8 mouse cellular contexts compared by ENCODE assay signal in the genomic region with DNA sequence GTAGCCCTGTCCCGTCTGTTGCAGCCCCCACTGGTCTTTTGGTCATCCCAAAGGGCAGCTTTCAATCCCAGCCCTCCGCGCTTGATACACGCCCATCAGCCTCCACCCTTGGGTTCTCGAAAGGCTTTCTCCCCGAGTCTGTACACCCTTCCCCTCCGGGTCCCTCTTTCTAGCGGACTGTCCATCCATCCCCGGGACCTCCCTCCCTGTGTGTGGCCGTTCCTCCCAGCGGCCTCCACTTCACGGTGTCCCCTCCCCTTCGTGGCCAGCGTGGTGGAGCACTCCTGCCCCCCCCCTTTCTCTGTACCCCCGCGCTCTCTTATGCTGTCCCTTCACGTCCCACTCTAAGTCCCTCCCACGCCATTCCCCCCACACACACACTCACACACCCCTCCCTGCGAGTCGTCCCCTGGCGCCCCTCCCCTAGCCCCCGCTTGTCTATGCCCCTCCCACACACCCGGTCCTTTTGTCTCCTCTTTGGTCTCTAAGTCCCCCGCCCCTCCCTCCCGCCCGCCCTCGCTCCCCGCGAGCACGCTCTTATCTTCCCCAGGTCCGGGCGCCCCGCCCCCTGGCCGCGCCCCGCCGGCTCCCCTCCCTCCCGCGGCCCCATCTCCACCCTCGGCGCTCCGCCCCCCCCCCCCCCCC. TPM values are rescaled to one million over a fixed set of nuclear protein-coding genes. Genes with fewer than 3 reads are reported as not detected.
DNase-seq lines count a peak whose midpoint lies in the region; ATAC-seq and TF ChIP-seq lines count a peak whose summit lies in the region.

No protein-coding gene starts in this region.

- TF ChIP-seq POLR2A in bone marrow macrophage, adult 2 months (IDR thresholded peaks at IDR 0.05; ENCODE audit: borderline replicate concordance, low read depth, low read length): no peak
- no peak for TF ChIP-seq POLR2A in testis, adult 2 months (IDR thresholded peaks at IDR 0.05; ENCODE audit: control insufficient read depth, low read depth, low read length)

- H3K9me3 ChIP-seq in embryonic facial prominence, embryonic 14.5 days (ENCODE audit: control insufficient read depth, low read length): no peaks in the 10 kb centered on the region
- no peaks in the 10 kb centered on the region for H3K9me3 ChIP-seq in liver, embryonic 14.5 days (ENCODE audit: control insufficient read depth, low read length)

- peak overlapping the region; percentile 86 for H3K27ac ChIP-seq in bone marrow macrophage, adult 2 months (ENCODE audit: insufficient read depth, low read depth, low read length)
- H3K27ac ChIP-seq in embryonic facial prominence, embryonic 14.5 days (replicated peaks; ENCODE audit: low read depth, low read length): peak overlapping the region; percentile 91
- H3K27ac ChIP-seq in liver, embryonic 14.5 days: peak overlapping the region; percentile 81
- H3K27ac ChIP-seq in testis, adult 2 months (ENCODE audit: control insufficient read depth, insufficient read depth, low read depth, low read length): peak overlapping the region; percentile 90

- TF ChIP-seq EP300 in liver, embryonic 14.5 days (IDR thresholded peaks at IDR 0.05; ENCODE audit: low read depth): no peak

- H3K4me1 ChIP-seq in bone marrow macrophage, adult 2 months (ENCODE audit: control insufficient read depth, insufficient read depth, low read length): no peaks in the 10 kb centered on the region
- no peaks in the 10 kb centered on the region for H3K4me1 ChIP-seq in embryonic facial prominence, embryonic 14.5 days (ENCODE audit: control insufficient read depth, insufficient read depth, low read length)
- H3K4me1 ChIP-seq in liver, embryonic 14.5 days (replicated peaks; ENCODE audit: control insufficient read depth in 2 of 2, insufficient read depth in 2 of 2, low read length in 1 of 2): peaks cover 30 to 34% of the 10 kb centered on the region in 2 experiments
- H3K4me1 ChIP-seq in testis, adult 2 months (ENCODE audit: control insufficient read depth, insufficient read depth, low read length): peaks cover 8% of the 10 kb centered on the region

- peak overlapping the region; percentile 69 for H3K9ac ChIP-seq in embryonic facial prominence, embryonic 14.5 days (ENCODE audit: low read depth, low read length)
- peak overlapping the region; percentile 63 for H3K9ac ChIP-seq in liver, embryonic 14.5 days (replicated peaks)

- TF ChIP-seq CTCF in bone marrow macrophage, adult 2 months (IDR thresholded peaks at IDR 0.05; ENCODE audit: low read depth, low read length): no peak
- no peak for TF ChIP-seq CTCF in liver, embryonic 14.5 days (IDR thresholded peaks at IDR 0.05; ENCODE audit: low read depth)
- TF ChIP-seq CTCF in testis, adult 2 months (IDR thresholded peaks at IDR 0.05; ENCODE audit: control insufficient read depth, insufficient read depth, insufficient replicate concordance, low read depth, low read length): no peak

- peak overlapping the region; percentile 78 for H3K4me3 ChIP-seq in bone marrow macrophage, adult 2 months (ENCODE audit: insufficient read depth, low read length)
- H3K4me3 ChIP-seq in embryonic facial prominence, embryonic 14.5 days (ENCODE audit: low read depth, low read length): peak overlapping the region; percentile 47
- peak overlapping the region; percentile 44 to 65 for H3K4me3 ChIP-seq in liver, embryonic 14.5 days (ENCODE audit: insufficient read depth in 1 of 2, low read depth in 2 of 2, low read length in 2 of 2)
- H3K4me3 ChIP-seq in testis, adult 2 months (ENCODE audit: control insufficient read depth, low read depth, low read length): peak overlapping the region; percentile 85

- 19% methylated on average over 23 of the region's 42 CpGs for WGBS in embryonic facial prominence, embryonic 14.5 days
- 5% methylated on average over 34 of the region's 42 CpGs for WGBS in liver, embryonic 14.5 days (ENCODE audit: insufficient replicate concordance)

- 0 out of 2 replicates have a peak, but pooled peaks cover 8% of the 10 kb centered on the region for H3K36me3 ChIP-seq in embryonic facial prominence, embryonic 14.5 days (ENCODE audit: control insufficient read depth, insufficient read depth, low read length)
- no peaks in the 10 kb centered on the region for H3K36me3 ChIP-seq in liver, embryonic 14.5 days (replicated peaks; ENCODE audit: control insufficient read depth, insufficient read depth, low read depth)
- H3K36me3 ChIP-seq in testis, adult 2 months (ENCODE audit: control insufficient read depth, insufficient read depth, low read length): no peaks in the 10 kb centered on the region

- H3K4me2 ChIP-seq in embryonic facial prominence, embryonic 14.5 days (ENCODE audit: low read depth, low read length): peak overlapping the region; percentile 56
- H3K4me2 ChIP-seq in liver, embryonic 14.5 days (ENCODE audit: low read depth): peak overlapping the region; percentile 60

- H3K27me3 ChIP-seq in embryonic facial prominence, embryonic 14.5 days (replicated peaks; ENCODE audit: control insufficient read depth, insufficient read depth, low read length): peaks cover 6% of the 10 kb centered on the region; the same call in 1 of the 2 replicates
- no peaks in the 10 kb centered on the region for H3K27me3 ChIP-seq in liver, embryonic 14.5 days (ENCODE audit: control insufficient read depth, insufficient read depth, low read length)
- H3K27me3 ChIP-seq in testis, adult 2 months (ENCODE audit: control insufficient read depth, insufficient read depth, low read length): no peaks in the 10 kb centered on the region

- peak; percentile 85 for ATAC-seq in embryonic facial prominence, embryonic 14.5 days (ENCODE audit: low read depth)
- ATAC-seq in liver, embryonic 14.5 days (ENCODE audit: insufficient read depth): peak; percentile 71

- peak; percentile 88 for DNase-seq in CD4-positive, CD25-positive, alpha-beta regulatory T cell, adult 2 months (ENCODE audit: low read depth, low spot score)
- DNase-seq in embryonic facial prominence, embryonic 14.5 days (ENCODE audit: low spot score): peak; percentile 95
- peak; percentile 50 for DNase-seq in heart, adult 8-10 months (ENCODE audit: low spot score)
- peak; percentile 53 for DNase-seq in kidney, adult 9 months
- peak; percentile 72 to 75 (median 72) for DNase-seq in liver, embryonic 14.5 days (ENCODE audit: low read depth in 3 of 3, low spot score in 3 of 3)
- DNase-seq in neural tube, embryonic 10.5 days (ENCODE audit: extremely low spot score, low spot score): peak; percentile 80

RNA-seq across cellular contexts. Expression of a gene that starts 28.5 kb away (rescaled TPM):
- polyA plus RNA-seq in bone marrow macrophage, adult 2 months (2012; ENCODE audit: insufficient read depth, insufficient read length, missing spikeins): 31.1 and 35.9 TPM in 2 replicates
- polyA plus RNA-seq in embryonic facial prominence, embryonic 14.5 days (2014; fragmentation: Nextera tagmentation; extraction: Ambion mirVana): 17.2 and 17.4 TPM in 2 replicates
- total RNA-seq in heart, adult 8-10 months (2022): 10 to 100 TPM; 11.0 to 18.6 (median 17.0) TPM
- polyA plus RNA-seq in liver, embryonic 14.5 days (2012; rRNA removed): 4.0 and 9.8 TPM in 2 replicates
- polyA plus RNA-seq in liver, embryonic 14.5 days (2014; fragmentation: Nextera tagmentation; extraction: Ambion mirVana): 9.0 and 11.8 TPM in 2 replicates
- polyA plus RNA-seq in testis, adult 2 months (2012; rRNA removed): 2.1 and 2.3 TPM in 2 replicates

RNA-seq across cellular contexts. Expression of a gene that starts 56.0 kb away (rescaled TPM):
- 9.6 TPM in 2 replicates for polyA plus RNA-seq in bone marrow macrophage, adult 2 months (2012; ENCODE audit: insufficient read depth, insufficient read length, missing spikeins)
- polyA plus RNA-seq in embryonic facial prominence, embryonic 14.5 days (2014; fragmentation: Nextera tagmentation; extraction: Ambion mirVana): 6.7 and 7.0 TPM in 2 replicates
- total RNA-seq in heart, adult 8-10 months (2022): 1 to 10 TPM; 4.9 to 6.1 (median 5.5) TPM
- polyA plus RNA-seq in liver, embryonic 14.5 days (2012; rRNA removed): 2.1 and 2.3 TPM in 2 replicates
- 3.5 and 3.9 TPM in 2 replicates for polyA plus RNA-seq in liver, embryonic 14.5 days (2014; fragmentation: Nextera tagmentation; extraction: Ambion mirVana)
- polyA plus RNA-seq in testis, adult 2 months (2012; rRNA removed): 4.2 and 4.6 TPM in 2 replicates

Comparison
In these comparisons a context has a peak if more than half of its experiments do, and no peak if none do; other contexts are left out.
1. Peak in every context shown above with its lines: DNase-seq, ATAC-seq, H3K4me3 ChIP-seq and H3K27ac ChIP-seq.